Mouse (Mus musculus) lung, postnatal 10 days (tissue): ENCODE measurements around the gene Dmxl2.

ENCODE experiments used
- DNase-seq: peaks from one replicate; pipeline ENCODE4 v3.0.0; 2021

Gene Dmxl2

DNA sequence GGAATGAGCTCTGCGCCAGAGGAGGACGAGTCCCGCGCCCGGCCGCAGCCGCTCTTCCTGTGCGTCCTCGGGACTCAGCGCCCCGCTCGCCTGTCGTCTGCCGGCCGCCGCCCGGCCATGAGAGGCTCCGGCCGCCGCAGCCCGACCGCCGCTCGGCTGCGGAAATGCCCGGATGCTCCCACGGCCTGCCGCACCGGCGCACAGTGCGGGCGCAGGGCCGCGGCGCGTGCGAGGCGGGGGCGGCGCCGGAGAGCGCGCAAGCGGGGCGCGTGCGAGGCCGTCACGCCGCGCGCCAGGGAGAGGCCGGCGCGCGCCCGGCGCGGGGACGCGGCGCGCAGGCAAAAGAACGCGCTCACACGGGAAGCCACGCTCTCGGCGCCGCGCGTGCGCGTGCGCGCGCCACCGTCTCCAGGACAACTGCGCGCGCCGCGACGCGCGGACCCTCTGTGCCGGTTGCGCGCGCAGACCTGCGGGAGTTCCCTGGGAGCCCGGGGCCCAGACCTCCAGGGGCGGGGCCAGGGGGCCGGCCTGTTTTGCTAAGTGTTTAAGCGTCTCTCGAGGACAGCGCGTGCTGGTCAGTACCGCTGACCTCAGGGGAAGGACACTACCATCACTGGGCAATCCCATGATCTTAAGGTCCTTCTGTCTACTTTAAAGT lies at the start of gene Dmxl2:
Gene Dmxl2 (minus strand): TSS at position 174 of the 658 bp plus-strand sequence.
- DNase-seq = peak; percentile 94

GRCm38 (mm10) chr9:54549433-54549832 lies 48.0 kb upstream of the Dmxl2 start:
- DNase-seq = no peak

DNA sequence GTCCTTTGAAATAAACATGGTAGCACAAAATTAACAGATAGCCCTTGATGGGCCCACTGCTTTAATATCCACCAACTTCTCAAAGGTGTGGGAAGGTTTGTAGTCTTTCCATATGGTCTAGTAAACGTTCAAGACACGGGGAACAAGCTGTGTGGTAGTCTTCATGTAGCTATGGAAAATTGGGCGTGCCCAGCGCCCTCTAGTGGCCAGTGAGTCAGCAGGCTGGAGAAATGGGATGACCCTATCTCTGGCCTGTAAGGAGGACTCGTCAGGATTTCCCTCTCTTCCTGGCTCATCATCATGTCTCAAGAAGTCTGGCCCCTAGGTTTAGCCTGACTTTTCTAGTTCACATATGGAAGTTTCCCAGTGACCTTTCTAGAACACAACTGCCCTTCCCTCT lies 46.1 kb upstream of the Dmxl2 start:
- peak; percentile 64 for DNase-seq

DNA sequence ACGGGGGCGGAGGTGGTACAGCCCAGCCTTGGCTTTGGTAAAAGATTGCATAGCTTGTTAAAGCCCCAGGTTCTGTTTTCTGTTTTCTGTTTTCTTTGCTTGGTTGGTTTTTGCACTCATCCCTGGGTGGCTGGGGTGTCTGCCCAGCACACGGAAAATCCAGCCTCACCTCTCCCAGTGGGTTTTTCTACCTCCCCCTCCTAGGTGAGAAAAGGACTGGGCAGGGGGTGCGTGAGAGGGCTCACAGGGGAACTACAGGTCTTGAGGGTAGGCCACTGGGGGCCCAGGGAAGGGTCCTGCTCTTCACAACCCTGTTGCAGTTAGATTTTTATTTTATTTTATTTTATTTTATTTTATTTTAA lies 43.5 kb upstream of the Dmxl2 start:
- no peak for DNase-seq

- no peak for DNase-seq
Observed at GRCm38 (mm10) chr9:54544212-54544953, 43.0 kb upstream of the Dmxl2 start.

- no peak for DNase-seq
Observed at GRCm38 (mm10) chr9:54540801-54541200, 39.4 kb upstream of the Dmxl2 start.

GRCm38 (mm10) chr9:54538684-54539083 lies 37.3 kb upstream of the Dmxl2 start, which contains the start of gene Sh2d7:
TSS of gene Sh2d7 (plus strand) at chr9:54538984.
- no peak for DNase-seq

GRCm38 (mm10) chr9:54538244-54538643 lies 36.8 kb upstream of the Dmxl2 start:
- no peak for DNase-seq

DNA sequence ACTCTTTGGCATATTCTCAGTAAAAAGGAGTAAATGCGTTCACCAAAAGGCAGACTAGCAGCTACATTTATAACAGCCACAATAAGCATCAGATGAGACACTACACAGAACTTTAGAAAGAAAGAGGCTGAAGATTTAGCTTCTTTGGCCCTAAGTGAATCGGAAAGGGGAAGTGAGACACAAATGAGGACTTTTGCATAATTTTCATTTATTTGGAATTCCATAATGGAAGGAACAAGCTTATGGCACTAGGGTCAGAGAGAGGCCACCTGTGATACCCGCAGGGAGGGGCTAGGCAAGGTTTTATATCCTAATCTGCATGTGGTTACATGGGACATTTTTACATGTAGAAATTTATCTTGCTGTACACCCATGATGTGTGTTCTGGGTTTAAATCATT lies 36.1 kb upstream of the Dmxl2 start:
- DNase-seq = no peak

- DNase-seq = no peak
Observed at GRCm38 (mm10) chr9:54537030-54537429, 35.6 kb upstream of the Dmxl2 start.

DNA sequence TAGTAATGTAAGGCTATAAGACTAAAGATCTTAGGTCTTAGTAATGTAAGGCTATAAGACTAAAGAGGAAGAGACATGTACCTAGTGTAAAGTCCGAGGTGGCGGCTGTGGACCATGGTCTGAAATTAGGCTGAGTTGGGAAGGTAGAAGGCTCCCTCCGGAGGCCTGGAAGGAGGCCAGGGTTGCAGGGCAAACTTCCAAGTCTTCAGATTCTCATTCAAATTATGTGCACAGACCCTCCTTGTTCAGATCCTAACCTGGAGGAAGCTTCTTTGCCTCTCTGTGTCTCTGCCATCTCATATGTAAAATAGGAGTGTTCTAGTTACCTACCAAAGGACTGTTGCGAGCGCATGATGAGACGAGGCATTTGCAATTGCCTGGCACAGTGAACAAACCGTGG lies 34.8 kb upstream of the Dmxl2 start:
- DNase-seq = no peak

DNA sequence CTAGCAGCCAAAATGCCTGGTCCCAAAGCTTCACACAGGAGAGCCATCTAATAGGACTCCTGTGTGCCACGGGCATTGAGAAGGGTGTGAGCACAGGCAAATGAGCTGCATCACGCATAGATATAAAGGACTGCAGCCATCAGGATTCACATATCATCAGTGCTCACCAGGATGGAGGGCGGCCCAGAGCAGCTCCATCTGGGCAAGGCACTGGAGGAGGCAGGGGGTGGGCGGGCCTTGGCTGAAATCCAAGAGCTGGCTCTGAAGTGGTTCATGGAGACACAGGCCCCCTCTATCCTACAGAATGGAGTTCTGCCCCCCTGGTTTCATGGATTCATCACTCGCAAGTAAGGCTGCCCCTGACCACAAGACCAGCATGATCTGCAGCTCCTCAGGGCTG lies 32.5 kb upstream of the Dmxl2 start:
- peak; percentile 35 for DNase-seq

GRCm38 (mm10) chr9:54532926-54533325 lies 31.5 kb upstream of the Dmxl2 start:
- DNase-seq = no peak

DNA sequence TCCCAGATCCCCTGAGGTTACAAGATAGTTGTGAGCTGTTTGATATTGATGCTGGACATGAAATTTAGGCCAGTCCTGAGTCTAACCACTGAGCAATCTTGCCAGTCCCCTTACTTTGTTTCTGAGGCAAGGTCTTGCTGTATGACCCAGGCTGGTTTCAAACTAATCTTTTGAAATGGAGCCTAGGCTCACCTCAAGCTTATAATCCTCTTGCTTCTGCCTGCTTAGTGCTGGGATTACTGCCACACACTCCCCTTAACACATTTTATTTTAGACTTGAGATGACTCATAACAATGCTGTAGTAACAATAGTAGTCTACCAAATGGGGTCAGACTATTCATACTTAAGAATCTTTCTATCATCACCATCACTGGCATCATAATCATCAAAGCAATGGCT lies 30.0 kb upstream of the Dmxl2 start:
- DNase-seq = no peak

GRCm38 (mm10) chr9:54530836-54531235 lies 29.4 kb upstream of the Dmxl2 start:
- no peak for DNase-seq

DNA sequence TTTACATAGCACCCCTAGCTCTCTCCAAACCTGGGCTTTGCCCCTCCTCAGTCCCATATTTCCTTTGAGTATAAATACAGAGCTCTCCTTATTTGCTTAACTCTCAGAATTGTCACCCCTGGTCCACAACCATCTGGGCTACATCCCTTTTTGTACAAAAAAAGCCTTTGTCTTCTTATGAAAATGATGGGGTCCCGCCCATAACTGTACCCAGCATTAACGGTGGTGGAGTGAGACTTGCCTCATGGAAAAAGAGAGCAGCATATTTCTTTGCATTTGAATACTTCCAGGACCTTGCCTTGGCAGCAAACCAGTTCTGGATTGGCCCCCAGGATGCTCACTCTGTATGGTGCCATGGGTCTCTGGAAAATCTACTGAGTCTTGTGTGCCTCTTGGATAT lies 28.5 kb upstream of the Dmxl2 start:
- DNase-seq = no peak

DNA sequence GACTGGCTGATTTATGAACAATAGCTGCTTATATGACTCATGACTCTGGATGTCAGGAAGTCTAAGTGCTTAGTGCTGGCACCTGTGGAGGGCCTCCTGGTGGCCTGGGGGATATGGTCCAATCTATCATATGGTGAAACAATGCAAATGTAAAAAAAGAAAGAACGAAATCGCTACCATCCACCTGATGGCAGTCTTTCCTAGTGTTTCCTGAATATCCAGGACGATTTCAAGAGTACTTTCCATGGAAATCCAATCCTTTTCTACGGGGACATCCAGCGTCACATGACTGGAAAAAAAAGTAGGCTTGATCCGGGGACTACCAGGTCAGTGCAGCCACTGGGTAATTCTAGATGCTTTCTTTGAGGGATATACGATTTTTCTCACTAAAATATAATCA lies 26.3 kb upstream of the Dmxl2 start:
- no peak for DNase-seq

DNA sequence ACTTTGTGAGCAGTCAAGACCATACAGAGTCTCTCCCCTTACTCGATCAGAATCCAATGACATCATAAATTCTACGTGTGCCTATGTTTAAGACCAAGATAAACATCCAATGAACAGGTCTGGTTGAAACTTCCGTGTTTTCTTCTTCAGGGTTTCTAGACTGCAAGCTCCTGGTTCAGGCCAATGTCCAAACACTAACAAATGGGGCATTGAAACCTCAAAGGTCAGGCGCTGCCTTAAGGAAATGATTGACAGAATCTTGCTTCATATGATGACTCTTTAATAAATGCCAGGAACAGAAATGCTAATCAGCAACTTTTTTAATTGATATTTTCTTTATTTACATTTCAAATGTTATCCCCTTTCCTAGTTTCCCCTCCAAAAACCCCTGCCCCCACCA lies 18.9 kb upstream of the Dmxl2 start:
- no peak for DNase-seq

- DNase-seq = no peak
Observed at GRCm38 (mm10) chr9:54518921-54519320, 17.5 kb upstream of the Dmxl2 start.

- DNase-seq = no peak
Observed at GRCm38 (mm10) chr9:54515991-54516390, 14.6 kb upstream of the Dmxl2 start.

DNA sequence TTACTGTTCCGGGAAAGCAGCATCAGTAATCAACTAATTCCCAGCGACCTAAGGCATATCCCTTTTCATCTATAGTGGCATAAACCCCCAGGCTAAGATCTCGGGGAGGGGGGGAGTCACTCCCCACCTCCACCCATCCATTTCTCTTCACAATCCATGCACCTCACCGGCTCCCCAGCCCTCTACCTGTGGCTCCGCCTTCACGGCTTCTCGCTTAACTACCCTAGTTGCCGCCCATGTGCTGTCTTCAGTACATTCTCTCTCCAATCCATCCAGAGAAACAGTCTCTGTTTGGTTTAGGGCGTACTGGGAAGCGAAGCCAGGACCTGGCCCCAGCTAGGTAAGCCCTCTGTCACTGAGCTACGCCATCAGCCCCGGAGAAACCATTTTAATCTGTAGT lies 1.4 kb upstream of the Dmxl2 start:
- DNase-seq = no peak

- no peak for DNase-seq
Observed at GRCm38 (mm10) chr9:54502111-54502495, 677 bp upstream of the Dmxl2 start.

DNA sequence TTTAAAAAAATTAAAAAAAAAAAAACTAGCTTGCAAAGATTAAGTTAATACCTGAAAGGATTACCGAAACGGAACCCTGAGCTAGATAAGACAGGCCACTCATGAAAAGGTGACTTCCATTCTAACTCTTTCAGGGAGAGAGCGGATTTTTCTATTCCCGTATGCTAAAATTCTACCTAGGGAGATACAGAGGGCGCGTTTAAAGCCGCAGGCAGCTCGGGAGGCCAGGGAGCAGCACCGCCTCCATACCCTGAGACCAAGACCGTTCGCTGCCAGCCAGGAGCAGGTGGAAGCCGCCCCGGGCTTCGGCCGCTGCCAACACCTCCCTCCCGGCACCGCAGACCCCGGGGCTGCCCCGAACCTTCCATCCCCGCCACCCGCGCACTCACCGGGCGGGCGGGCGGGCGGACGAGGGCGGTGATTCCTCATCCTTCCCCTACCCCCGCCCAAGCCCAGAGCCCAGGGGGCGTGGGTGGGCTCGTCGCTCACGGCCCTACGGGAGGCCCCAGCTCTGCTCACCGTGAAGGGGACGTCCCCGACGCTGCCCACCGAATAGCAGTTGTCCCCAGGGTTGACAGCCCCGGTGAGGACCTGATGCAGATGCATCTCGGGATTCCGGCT lies 484 bp downstream of the Dmxl2 start:
- no peak for DNase-seq

- no peak for DNase-seq
Observed at GRCm38 (mm10) chr9:54499791-54500190, 1.6 kb downstream of the Dmxl2 start.
